Mouse (Mus musculus) gastrocnemius, postnatal 14 days (tissue): ENCODE results near the gene Ehbp1l1. TPM values are rescaled to one million over a fixed set of nuclear protein-coding genes. Genes with fewer than 3 reads are reported as not detected.

ENCODE experiments used
- DNase-seq: peaks from one replicate; pipeline ENCODE4 v3.0.0; 2021; ENCODE audit warnings: mixed read lengths
- intact Hi-C: fragments of 180-260 bp; cut with DNase I; formaldehyde crosslinking; loops from one replicate; pipeline ENCODE4 v1.15.1; 2025; ENCODE audit warnings: low total_unique reads
- total RNA-seq, 2 experiments: library from RNA; stranded (reverse); gene quantifications; 2 replicates each; pipeline ENCODE4 v1.2.3; 2021

Gene Ehbp1l1
- total RNA-seq, 2 experiments from 2014 or later: 246 to 269 TPM

DNA sequence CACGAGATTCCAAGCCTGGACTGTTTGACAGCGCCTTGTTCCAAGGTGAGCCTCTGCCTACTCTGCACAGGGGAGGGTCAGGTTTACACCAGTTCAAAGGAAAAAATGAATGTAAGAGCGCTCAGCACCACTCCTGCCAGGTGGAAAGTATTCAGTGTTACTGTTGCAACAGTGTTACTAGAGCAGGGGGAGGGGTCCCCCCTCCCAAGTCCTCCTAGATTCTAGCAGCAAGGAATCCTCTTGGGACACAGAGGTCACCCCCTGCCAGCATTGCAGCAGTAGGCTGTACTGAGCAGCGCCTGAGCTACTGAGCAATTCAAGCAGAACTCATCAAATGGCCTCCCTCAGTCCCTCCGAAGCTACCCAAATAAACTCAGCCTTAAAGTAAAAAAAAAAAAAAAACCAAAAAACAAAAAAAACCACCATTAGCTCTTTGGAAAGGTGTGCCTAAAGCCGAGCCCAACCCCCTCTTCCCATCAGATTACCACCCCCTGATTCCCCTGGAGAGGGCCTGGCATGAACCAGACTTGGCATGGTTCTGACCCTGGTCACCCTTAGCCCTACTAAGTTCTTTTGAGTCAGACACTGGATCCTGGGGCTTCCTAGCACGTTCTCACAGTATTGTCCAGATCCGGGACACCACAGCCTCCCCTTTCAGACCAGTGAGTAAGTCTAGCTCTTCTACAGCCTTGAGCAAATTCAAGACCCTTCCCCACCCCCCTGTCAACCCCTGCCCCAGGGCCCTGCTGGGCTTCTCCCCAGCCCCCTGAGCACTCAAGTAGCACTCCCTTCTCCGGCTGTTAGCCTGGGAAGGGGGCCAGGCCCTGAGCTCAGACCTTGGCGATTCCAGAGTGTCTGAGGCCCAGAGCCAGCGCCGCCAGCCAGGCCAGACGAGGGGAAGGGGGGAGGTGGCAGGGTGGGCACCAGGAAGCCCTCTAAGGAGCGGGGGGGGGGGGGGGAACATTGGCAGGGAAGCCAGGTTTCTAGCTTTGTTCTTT is 14.5 kb upstream of the Ehbp1l1 start, which contains the start of gene Ltbp3:
TSS of gene Ltbp3 (plus strand) at position 585 of the 998 bp plus-strand sequence.
- peak; percentile 90 for DNase-seq
- intact Hi-C loops: no loop called here

DNA sequence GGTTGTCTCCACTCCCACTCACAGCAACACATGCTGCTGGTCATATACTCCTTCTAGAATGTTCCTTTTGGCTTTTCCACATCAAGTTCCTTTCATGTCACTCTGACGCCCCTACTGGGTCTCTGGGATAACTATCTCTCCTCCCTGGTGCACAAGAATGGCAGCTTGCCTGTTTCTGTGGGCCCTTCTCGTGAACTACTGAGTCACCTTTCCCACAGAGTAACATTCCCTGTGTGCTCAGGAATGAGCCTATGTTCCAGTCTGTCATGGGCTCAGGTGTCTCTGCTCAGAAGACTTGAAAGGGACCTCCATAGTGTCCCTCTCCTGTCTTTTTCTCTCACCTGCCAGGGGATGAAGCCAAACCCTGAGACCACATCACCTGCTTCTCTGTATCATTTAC is 13.3 kb upstream of the Ehbp1l1 start:
- intact Hi-C loops: loop anchor here (5.0 kb wide), 1 partner anchor 38 kb away; no protein-coding TSS in a partner anchor
- DNase-seq: no peak

DNA sequence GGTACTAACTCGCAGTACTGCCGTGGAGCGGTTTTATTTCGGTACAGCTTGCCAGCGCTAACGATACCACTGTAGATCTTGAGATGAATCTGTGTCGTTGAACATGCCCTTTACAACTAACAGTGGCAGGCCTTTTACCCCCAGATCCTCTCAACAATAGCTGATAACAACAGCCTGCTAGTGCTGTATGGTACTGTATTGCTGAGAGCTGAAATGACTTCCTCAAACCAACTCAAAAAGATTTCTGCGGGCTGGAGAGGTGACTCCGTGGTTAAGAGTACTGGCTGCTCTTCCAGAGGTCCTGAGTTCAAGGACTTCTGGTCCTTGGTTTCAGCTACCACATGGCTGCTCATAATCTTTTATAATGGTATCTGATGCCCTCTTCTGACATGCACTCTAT is 8.2 kb upstream of the Ehbp1l1 start:
- DNase-seq: no peak
- intact Hi-C loops: no loop called here

DNA sequence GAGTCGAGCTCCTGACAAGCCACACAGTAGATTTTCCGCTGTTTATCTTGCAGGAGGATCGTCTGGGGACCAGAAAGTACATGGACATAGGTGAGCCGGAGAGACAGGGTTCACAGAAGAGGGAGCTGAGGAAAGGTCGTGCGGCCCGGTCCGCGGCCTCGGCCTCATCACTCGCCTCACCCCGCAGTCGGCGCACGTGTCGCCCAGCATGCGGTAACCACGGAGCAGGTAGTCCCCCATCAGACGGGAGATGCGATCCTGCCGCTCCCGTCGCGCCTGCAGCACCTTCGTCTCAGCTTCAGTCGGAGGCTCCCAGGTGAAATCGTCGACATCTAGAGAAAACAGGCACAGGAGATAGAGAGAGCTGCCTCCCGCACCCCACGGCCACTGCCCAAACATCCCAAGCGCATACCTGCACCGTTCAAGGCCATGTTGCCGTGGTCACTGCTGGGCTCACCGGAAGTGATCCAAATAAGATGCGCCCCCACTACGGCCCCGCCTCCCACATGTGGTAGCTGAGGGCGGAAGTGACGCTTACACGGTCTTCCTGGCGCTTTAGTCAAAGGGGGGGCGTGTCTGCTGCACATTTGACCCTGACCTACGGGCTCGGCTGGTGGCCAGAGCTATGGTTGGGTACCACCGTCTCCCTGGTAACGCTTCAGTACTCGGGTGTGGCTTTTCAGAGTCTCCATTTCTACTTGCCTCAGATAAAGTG is 5.3 kb upstream of the Ehbp1l1 start:
- intact Hi-C loops: no loop called here
- peak; percentile 93 for DNase-seq

DNA sequence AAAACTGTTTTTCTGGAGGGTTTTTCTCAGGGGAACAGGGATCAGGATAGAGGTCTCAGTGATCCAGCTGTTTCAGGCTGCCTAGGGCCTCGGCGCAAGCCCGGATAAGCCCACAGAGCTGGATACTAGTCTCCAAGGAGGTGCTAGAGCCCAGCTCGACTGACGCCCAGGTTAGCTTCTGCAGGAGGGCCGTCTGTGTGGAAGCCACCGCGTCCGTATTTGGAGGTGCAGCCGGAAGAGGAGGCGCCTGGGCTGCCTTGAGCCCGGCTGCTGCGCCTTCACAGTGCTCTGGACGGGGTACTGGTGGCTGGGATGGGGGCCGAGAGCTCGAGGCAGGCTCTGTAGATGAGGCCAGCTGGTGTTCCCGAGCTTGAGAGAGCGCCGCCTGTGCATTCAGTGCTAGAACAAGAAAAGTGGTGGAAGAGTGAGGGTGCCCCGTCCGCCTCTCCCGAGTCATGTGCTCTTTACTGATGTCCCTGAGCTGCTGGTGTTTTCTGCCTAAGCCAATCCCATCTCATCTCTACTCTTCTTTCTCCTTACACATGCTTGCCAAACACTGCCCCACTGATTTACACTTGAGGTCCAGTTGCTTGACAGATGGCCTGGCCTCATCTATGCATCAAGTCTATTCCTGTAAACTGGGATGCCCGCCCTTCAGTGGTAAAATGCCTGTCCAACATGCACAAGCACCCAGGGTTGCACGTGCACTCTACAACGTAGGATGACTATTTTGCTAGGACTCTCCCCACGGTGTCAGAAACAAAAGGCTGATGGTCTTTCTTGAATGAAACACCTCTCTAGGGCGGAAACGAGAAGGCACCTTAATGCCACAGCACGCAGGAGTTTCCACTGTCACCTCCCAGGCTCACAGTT is 4.4 kb upstream of the Ehbp1l1 start:
- DNase-seq: no peak
- intact Hi-C loops: no loop called here

DNA sequence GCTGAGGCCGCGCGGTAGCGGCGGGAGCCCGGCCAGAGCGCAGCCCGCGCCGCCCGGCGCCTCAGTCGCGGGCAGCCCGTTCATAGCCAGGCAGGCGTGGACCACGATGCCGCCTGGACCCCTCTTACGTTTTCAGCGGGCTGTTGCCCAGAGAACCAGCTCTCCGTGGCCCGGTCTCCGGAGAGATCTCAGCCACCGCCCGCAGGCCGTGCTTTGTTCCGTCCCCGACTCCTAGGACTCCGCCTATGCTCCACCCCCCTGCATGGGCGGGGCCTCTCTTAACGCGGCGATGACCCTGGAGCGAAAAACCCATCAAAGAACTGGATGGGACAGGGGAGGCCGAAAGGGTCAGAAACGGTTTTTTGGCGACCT is 3.3 kb upstream of the Ehbp1l1 start, which contains the start of gene Fam89b:
TSS of gene Fam89b (minus strand) at position 210 of the 372 bp plus-strand sequence.
- DNase-seq: peak; percentile 94
- intact Hi-C loops: no loop called here

DNA sequence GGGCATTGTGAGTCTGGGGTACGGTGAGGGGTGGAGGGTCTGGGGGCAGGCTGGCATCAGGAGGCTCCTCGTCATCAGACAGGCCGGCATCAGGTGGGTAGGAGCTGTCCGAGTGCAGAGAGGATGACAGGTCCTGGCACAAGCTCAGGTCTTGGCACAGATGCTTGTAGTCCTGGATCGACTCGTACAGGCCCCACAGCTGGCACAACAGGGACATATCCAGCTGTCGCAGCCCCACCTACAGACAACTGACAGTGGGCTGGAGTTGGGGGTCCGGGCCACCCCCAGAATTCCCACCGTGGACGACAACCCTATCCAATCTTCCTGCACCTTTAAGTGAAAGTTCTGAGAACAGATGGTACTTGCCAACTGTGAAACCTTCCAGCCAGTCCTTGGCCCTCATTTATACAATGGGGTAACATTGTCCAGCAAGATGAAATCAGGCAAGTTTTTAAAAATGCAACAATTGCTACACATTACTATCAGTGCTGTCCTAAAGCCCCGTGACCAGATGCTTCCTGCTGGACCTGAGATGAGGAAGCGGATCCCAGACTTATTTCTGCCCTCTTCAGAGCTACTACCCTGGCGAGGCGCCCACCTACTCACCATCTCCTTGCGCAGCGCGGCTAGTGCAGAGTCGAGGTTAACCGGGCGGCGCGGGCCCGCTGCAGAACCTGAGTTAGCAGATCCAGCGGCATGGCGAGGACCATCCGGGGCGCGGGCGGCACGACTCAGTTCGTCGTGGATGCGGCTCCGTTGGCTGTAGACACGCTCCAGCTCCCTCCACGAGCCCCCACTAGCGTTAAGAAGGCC is 2.7 kb upstream of the Ehbp1l1 start:
- DNase-seq: peak; percentile 80
- intact Hi-C loops: no loop called here

DNA sequence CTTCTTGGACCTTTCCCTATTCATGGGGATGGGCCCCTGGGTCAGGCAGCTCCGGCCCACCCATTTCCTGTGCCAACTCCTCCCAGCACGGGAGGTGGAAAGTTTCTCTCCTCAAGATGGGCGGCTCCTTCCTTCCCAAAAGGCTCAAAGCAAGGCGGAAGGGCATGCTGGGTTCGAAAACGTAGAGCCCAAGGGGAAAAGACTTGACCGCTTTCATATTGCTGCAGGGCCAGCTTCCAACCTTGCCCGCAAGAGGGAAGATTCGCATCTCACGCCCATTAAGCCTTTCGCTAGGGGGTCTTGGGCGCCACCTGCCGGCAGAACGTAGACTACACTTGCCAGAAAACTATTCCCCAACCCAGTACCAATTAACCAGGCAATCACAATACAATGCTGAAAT is 1.6 kb upstream of the Ehbp1l1 start:
- DNase-seq: peak; percentile 89
- intact Hi-C loops: no loop called here

DNA sequence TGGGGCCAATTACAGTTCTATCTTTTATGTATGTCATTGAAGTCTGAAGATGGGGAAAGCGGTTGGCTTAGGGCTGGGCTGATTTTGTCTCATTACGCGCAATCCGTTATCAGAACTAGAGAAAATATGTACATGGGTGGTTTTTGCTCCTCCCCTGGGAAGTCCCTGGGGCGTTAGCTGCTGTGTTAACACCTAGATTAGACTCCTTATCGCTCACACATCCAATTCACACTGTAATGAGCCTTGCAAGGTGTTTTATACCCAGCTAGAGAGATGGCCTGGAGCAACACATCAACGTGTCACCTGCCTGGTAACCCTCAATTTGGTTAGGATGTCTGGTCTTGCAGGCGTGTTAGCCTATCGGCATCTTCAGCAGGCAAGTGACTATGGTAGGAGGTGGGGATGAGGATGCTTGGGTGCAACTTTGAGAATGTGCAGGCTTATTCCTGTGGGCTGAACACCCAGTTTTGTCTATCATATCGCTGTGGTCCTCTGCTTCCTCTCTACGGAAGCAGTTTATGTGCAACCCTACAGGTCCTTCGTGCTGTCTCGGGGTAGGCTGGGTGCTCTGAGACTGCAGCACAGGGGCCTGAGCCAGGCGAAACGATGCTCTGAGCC is 953 bp upstream of the Ehbp1l1 start:
- intact Hi-C loops: no loop called here
- no peak for DNase-seq

DNA sequence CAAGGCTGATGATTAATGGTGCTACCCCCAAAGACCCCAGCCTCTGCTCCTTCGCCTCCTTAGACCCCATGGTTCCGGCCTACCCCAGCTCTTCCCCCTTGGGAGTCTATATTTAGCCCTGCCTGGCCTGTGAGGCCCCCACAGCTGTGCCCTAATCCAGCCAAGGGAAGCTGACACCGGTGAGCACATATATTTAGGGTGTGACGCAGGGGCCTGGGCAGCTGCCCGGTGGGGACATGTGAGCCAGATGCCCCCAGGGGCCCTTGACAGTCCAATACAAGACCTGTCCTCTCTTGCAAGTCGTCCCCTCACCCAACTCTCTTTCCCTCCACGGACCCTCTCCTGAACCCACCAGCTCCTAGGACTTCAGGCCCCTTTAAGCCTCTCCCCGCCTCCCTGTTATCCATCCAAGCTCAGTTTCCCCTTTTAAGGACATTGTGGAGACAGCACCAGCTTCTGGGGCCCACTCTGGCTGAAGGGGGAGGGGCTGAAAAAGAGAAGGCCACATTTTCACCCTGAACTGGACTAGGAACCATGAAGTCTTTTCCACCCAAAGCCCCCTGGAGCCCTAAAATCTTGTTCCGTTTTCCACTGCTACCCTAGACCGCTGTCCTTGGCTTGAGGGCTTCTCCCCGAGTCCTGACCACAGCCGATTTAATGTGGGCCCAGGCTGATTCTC is 949 bp downstream of the Ehbp1l1 start:
- peak; percentile 84 for DNase-seq

DNA sequence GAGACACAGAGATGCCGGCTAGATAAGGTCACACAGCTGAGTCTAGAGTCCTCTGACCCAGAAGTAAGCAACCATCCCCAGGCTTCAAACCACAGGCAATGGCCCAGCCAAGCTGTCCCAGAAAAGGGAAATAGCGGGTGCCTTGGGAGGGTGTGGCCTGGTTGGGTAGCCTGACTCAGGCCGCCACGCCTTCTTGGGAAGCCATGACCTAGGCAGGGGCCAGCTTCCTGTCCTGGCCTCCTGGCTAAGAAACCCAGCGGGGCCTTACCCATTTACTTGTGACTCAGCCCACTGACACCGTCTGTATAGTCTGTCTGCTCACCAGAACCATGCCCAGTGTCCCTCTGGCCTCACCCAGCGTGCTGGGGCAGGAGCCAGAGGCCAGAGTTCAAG is 1.6 kb downstream of the Ehbp1l1 start:
- intact Hi-C loops: no loop called here

More for the DNA sequence above, 949 bp downstream of the Ehbp1l1 start:
- intact Hi-C loops: no loop called here

DNA sequence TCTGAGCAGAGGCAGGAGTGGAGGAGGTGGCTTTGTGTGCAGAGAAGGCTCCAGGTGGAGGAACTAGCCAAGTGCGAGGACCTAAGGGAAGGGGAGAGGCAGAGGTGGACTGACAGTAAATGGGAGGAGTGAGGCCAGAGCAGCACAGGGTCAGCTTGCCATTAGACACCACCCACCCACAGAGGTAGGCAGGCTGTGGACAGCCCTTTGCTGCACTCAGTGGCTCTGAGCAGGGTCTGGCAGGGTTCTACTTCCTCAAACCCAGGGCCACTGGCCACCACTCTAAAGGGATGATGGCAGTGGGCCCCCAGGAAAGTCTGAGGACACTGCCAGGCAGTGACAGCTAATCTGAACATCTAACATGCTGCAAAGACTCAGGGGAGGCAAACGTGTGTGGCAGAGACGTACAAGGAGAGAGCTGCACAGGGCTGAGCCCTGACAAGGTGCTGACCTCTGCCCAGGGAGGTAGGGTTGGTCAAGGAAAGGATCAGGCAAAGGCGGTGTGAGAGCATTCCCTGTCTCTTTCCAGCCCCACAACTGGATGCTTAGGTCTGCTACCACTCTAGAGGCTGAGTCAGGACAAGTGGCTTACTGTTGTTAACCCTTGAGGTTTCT is 2.1 kb downstream of the Ehbp1l1 start:
- intact Hi-C loops: no loop called here
- no peak for DNase-seq

More for the DNA sequence above, 1.6 kb downstream of the Ehbp1l1 start:
- DNase-seq: peak; percentile 91

DNA sequence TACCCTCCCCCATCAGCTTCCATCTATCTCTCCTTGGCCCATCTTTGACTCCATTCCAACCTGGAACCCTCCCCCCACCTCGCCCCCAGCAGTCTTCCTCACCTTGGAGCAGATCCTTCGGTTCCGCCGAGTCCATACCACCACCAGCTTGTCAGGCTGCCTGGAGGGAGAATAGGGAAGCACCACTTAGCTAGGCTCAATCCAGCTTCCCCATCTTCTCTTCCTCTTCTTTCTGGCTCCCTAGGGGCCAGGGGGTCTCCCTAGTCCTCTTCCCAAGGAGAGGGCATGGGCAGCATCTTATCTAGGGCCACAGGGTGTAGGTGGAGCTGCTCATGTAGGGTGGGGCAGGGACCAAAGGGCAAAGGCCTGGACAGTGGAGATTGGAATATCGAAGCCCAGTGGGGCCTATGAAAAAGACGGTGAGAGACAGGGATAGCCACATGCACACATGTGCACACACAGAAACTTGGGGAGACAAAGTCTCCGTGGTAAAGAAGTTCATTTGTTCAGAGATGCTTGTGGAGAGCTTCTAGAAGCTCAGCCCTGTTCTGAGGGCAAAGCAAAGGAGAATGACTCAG is 3.2 kb downstream of the Ehbp1l1 start:
- no peak for DNase-seq
- intact Hi-C loops: no loop called here

DNA sequence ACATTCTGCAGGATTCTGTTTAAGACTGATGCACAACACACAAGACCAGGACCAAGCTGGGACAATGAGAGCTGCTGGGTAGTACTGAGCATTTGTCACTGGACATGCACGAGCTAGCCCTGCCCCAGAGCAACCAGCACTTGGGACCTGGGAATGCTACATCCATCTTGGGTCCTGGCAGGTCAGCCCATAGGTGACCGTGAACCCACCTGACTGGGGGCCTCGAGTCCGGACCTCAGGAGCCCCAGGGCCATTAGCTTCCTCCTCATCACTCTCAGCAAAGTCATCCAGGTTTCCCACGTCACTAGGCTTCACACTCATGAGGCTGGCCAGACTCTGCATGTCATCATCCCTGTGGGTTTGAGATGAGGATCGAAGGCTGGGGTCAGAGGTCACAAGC is 4.9 kb downstream of the Ehbp1l1 start:
- DNase-seq: no peak
- intact Hi-C loops: no loop called here

DNA sequence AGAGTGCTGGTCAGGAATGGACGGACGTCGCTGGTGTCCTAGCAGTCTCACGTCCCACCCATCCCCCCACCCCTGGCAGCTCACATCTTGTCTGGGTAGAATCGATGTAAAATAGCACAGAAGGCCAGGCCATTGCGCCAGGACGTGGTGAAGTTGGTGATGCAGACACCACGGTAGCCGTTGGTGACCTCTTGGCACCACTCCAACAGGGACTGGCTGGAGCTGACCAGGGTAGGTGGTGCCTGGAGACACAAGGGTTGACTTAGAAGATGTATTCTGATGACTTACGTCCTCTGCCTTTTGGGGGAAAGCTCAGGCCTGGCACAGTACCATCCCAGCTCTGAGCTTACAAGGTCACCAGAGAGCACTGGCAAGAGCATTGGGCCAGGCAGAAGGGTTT is 9.2 kb downstream of the Ehbp1l1 start:
- intact Hi-C loops: no loop called here
- no peak for DNase-seq

DNA sequence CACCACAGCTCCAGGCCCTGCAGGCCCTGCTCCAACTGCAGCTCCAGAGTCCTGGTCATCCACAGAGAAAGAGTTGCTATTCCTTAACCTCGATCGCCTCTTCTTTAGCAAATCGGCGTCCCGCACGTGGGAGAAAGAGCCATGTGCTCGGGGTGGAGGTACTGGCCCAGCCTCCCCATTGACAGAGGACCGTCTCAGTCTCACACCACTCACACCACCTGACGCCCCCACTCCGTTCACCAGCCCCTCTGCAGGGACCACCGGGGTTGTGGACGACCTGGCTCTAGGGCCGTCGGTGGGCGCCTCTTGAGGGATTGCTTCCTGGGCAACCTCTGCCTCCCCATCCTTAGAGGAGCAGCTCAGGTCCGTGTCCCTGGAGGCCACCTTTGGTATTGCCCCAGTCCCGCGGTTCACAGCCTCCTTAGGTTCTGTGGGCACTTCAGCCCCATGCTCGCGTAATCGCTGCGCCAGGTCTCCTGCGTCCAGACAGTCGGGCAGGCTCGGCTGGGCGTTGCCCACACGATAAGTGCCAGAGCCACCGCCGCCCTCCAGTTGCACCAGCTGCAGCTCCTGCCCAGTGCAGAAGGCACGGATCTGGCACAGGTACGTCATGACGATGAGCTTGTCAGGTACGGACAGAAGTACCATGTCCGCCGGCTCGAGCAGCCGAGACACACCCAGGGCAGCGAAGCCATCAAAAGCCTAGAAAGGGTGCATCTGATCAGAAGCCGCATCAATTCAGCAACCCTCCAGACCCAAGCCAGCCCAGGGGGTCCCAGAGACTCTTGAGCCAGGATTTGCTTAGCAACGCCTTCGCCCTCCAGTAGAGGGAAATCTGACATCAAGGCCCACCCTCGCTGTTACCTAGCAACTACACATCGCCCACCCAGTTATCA is 10.1 kb downstream of the Ehbp1l1 start:
- no peak for DNase-seq
- intact Hi-C loops: no loop called here
